Mouse (Mus musculus): ENCODE data around the gene Fam98b. TPM values are rescaled to one million over a fixed set of nuclear protein-coding genes. Genes with fewer than 3 reads are reported as not detected.

The Fam98b gene
- polyA plus RNA-seq, 1 experiment from 2014 or later = 6.6 TPM

GRCm38 (mm10) chr2:117231257-117231656 lies 18.3 kb upstream of the Fam98b start:
- no peak overlapping the region for H3K9ac ChIP-seq (replicated peaks; ENCODE audit: low read depth)
- H3K4me3 ChIP-seq (ENCODE audit: low read depth, low read length) = no peak overlapping the region
- no peaks in the 10 kb centered on the region for H3K36me3 ChIP-seq (ENCODE audit: insufficient read depth, low read length)
- WGBS = 4% methylated on average over 13 of the region's 13 CpGs
- H3K27ac ChIP-seq (ENCODE audit: low read length) = no peak overlapping the region
- H3K27me3 ChIP-seq (replicated peaks; ENCODE audit: insufficient read depth, low read length) = no peaks in the 10 kb centered on the region
- ATAC-seq (peak; percentile 83), DNase-seq (ENCODE audit: low spot score) (peak; percentile 85)
- H3K4me2 ChIP-seq (replicated peaks; ENCODE audit: low read depth, low read length) = no peak overlapping the region
- TF ChIP-seq CTCF (IDR thresholded peaks at IDR 0.05) (peak; percentile 94), EP300 (IDR thresholded peaks at IDR 0.05) (no peak)
- H3K9me3 ChIP-seq (ENCODE audit: low read length) = no peaks in the 10 kb centered on the region
- H3K4me1 ChIP-seq (ENCODE audit: insufficient read depth, low read depth, low read length) = no peaks in the 10 kb centered on the region

DNA sequence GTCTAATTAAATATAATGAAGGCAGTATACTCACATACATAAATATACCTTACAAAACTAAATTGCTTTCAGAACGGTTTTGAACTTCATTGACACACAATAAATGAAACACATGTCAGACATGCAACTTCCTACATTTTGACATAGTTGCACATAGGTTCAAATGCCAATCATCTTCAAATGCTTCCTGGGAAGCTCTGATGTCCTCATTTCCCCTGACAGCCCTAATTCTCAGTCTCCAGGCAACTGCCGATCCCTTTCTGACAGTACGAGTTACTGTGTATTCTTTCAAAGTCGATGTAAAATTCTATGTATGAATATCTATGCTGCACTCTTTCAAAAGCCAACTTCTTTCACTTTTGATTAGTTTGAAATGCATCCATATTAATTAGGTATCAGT lies 7.6 kb upstream of the Fam98b start:
- TF ChIP-seq CTCF (IDR thresholded peaks at IDR 0.05) = no peak
- no peak for TF ChIP-seq EP300 (IDR thresholded peaks at IDR 0.05)
- Histone ChIP-seq H3K4me1 (ENCODE audit: insufficient read depth, low read depth, low read length) (no peaks in the 10 kb centered on the region), H3K36me3 (ENCODE audit: insufficient read depth, low read length) (no peaks in the 10 kb centered on the region), H3K4me2 (replicated peaks; ENCODE audit: low read depth, low read length) (no peak overlapping the region), H3K27ac (ENCODE audit: low read length) (no peak overlapping the region), H3K9ac (replicated peaks; ENCODE audit: low read depth) (no peak overlapping the region), H3K4me3 (ENCODE audit: low read depth, low read length) (no peak overlapping the region), H3K27me3 (replicated peaks; ENCODE audit: insufficient read depth, low read length) (no peaks in the 10 kb centered on the region), H3K9me3 (ENCODE audit: low read length) (no peaks in the 10 kb centered on the region)
- no peak for DNase-seq (ENCODE audit: low spot score)
- no peak for ATAC-seq
- WGBS = 65% methylated on average over 4 of the region's 4 CpGs

DNA sequence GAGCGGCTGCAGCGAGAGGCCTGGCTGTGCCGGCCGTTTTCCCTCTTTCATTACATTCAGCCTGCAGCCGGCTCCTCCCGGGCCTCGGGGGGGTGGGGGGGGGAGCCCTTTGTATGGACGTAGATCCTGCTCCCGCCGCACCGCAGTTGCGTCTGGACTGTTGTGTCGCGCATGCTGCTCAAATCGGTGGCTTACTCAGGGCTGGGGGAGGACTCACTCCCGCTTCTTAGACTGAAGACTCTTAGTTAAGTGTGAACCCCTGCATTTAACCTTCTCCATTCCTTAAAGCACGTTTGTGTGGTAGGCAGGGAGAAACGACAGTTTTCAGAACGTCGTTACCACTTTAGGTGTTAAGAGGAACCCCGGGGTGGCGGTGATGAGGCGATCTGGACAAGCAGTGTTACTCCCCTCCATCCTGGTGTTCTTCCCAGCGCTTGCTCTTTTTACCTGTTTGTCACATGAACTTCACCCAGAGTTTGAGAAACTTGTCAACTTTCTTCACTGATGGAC lies 517 bp downstream of the Fam98b start:
- under 1% methylated on average over 24 of the region's 24 CpGs for WGBS
- TF ChIP-seq EP300 (IDR thresholded peaks at IDR 0.05) = no peak
- no peak for TF ChIP-seq CTCF (IDR thresholded peaks at IDR 0.05)
- no peaks in the 10 kb centered on the region for H3K27me3 ChIP-seq (replicated peaks; ENCODE audit: insufficient read depth, low read length)
- H3K4me3 ChIP-seq (ENCODE audit: low read depth, low read length) = peak overlapping the region; percentile 82
- H3K9ac ChIP-seq (replicated peaks; ENCODE audit: low read depth) = peak overlapping the region; percentile 95
- 0 out of 2 replicates have a peak, but pooled peaks cover 4% of the 10 kb centered on the region for H3K4me1 ChIP-seq (ENCODE audit: insufficient read depth, low read depth, low read length)
- H3K4me2 ChIP-seq (replicated peaks; ENCODE audit: low read depth, low read length) = peak overlapping the region; percentile 86
- ATAC-seq (peak; percentile 56), DNase-seq (ENCODE audit: low spot score) (no peak)
- H3K9me3 ChIP-seq (ENCODE audit: low read length) = no peaks in the 10 kb centered on the region
- H3K27ac ChIP-seq (ENCODE audit: low read length) = peak overlapping the region; percentile 86
- no peaks in the 10 kb centered on the region for H3K36me3 ChIP-seq (ENCODE audit: insufficient read depth, low read length)

GRCm38 (mm10) chr2:117255415-117255814 lies 5.9 kb downstream of the Fam98b start:
- 77% methylated on average over 2 of the region's 2 CpGs for WGBS
- H3K36me3 ChIP-seq (ENCODE audit: insufficient read depth, low read length) = no peaks in the 10 kb centered on the region
- H3K27me3 ChIP-seq (replicated peaks; ENCODE audit: insufficient read depth, low read length) = no peaks in the 10 kb centered on the region
- no peak overlapping the region for H3K4me3 ChIP-seq (ENCODE audit: low read depth, low read length)
- no peak overlapping the region for H3K4me2 ChIP-seq (replicated peaks; ENCODE audit: low read depth, low read length)
- ATAC-seq (no peak), DNase-seq (ENCODE audit: low spot score) (no peak)
- H3K9ac ChIP-seq (replicated peaks; ENCODE audit: low read depth) = no peak overlapping the region
- H3K4me1 ChIP-seq (ENCODE audit: insufficient read depth, low read depth, low read length) = 0 out of 2 replicates have a peak, but pooled peaks cover 4% of the 10 kb centered on the region
- no peaks in the 10 kb centered on the region for H3K9me3 ChIP-seq (ENCODE audit: low read length)
- no peak overlapping the region for H3K27ac ChIP-seq (ENCODE audit: low read length)
- TF ChIP-seq EP300 (IDR thresholded peaks at IDR 0.05) = no peak
- TF ChIP-seq CTCF (IDR thresholded peaks at IDR 0.05) = no peak

- WGBS = 56% methylated on average over 1 of the region's 1 CpGs
- no peaks in the 10 kb centered on the region for H3K4me1 ChIP-seq (ENCODE audit: insufficient read depth, low read depth, low read length)
- no peak for ATAC-seq
Measured at GRCm38 (mm10) chr2:117257617-117258016, 8.1 kb downstream of the Fam98b start.

GRCm38 (mm10) chr2:117262184-117262583 lies 12.6 kb downstream of the Fam98b start:
- 72% methylated on average over 5 of the region's 5 CpGs for WGBS
- H3K9ac ChIP-seq (replicated peaks; ENCODE audit: low read depth) = no peak overlapping the region
- H3K4me2 ChIP-seq (replicated peaks; ENCODE audit: low read depth, low read length) = no peak overlapping the region

More at GRCm38 (mm10) chr2:117257617-117258016, 8.1 kb downstream of the Fam98b start:
- no peak for DNase-seq (ENCODE audit: low spot score)
- no peaks in the 10 kb centered on the region for H3K36me3 ChIP-seq (ENCODE audit: insufficient read depth, low read length)
- no peak overlapping the region for H3K9ac ChIP-seq (replicated peaks; ENCODE audit: low read depth)
- H3K4me2 ChIP-seq (replicated peaks; ENCODE audit: low read depth, low read length) = no peak overlapping the region
- no peak overlapping the region for H3K4me3 ChIP-seq (ENCODE audit: low read depth, low read length)
- no peaks in the 10 kb centered on the region for H3K9me3 ChIP-seq (ENCODE audit: low read length)
- TF ChIP-seq CTCF (IDR thresholded peaks at IDR 0.05) (no peak), EP300 (IDR thresholded peaks at IDR 0.05) (no peak)
- H3K27me3 ChIP-seq (replicated peaks; ENCODE audit: insufficient read depth, low read length) = no peaks in the 10 kb centered on the region
- H3K27ac ChIP-seq (ENCODE audit: low read length) = no peak overlapping the region

More at GRCm38 (mm10) chr2:117262184-117262583, 12.6 kb downstream of the Fam98b start:
- Histone ChIP-seq H3K9me3 (ENCODE audit: low read length) (no peaks in the 10 kb centered on the region), H3K4me3 (ENCODE audit: low read depth, low read length) (no peak overlapping the region), H3K27ac (ENCODE audit: low read length) (no peak overlapping the region), H3K4me1 (ENCODE audit: insufficient read depth, low read depth, low read length) (no peaks in the 10 kb centered on the region), H3K27me3 (replicated peaks; ENCODE audit: insufficient read depth, low read length) (no peaks in the 10 kb centered on the region), H3K36me3 (ENCODE audit: insufficient read depth, low read length) (0 out of 2 replicates have a peak, but pooled peaks cover 3% of the 10 kb centered on the region)
- DNase-seq (ENCODE audit: low spot score) (no peak), ATAC-seq (no peak)
- no peak for TF ChIP-seq CTCF (IDR thresholded peaks at IDR 0.05)

Measured in lung, postnatal 0 days (tissue).